Mouse (Mus musculus) heart, postnatal 10 days (tissue): ENCODE measurements around the gene Lasp1. TPM values are rescaled to one million over a fixed set of nuclear protein-coding genes. Genes with fewer than 3 reads are reported as not detected.
A peak's percentile ranks its signal among the peaks of the same experiment; 100 is the strongest.
"Not testable (repeated sequence)": the region's sequence is repeated elsewhere in the genome, so short reads cannot be mapped to it uniquely, and the experiment has no call there.

Experiments used
- DNase-seq, 2 experiments: peaks; one replicate each; pipeline ENCODE4 v3.0.0; 2021
- intact Hi-C: fragments of 180-260 bp; cut with DNase I; formaldehyde crosslinking; loops from one replicate; pipeline ENCODE4 v1.15.1; 2025
- total RNA-seq, 2 experiments: library from RNA; stranded (reverse); gene quantifications; 2 replicates each; pipeline ENCODE4 v1.2.3; 2021

Lasp1 gene
- total RNA-seq, 2 experiments from 2014 or later: 74.9 to 76.4 TPM

- intact Hi-C loops: no loop called here
- peak; percentile 46 to 50 for DNase-seq
These were observed 51.6 kb downstream of the Lasp1 start for GRCm38 (mm10) chr11:97850367-97850766.

DNA sequence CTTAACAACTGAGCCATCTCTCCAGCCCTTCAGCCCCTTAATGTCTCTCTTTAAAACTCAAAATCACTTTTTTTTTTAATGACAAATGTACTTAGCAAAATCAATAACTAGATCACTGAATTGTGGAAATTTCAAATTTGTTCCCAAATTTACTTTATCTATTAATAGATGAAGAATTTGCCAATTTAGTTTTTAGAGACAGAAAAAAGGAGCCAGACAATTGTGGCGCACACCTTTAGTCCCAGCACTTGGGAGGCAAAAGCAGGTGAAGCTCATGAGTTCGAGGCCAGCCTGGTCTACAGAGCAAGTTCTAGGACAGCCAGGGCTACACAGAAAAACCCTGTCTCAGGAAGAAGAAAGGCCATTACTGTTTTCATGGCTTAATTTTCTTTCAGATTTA is 52.8 kb downstream of the Lasp1 start:
- intact Hi-C loops: no loop called here
- DNase-seq: no peak

DNA sequence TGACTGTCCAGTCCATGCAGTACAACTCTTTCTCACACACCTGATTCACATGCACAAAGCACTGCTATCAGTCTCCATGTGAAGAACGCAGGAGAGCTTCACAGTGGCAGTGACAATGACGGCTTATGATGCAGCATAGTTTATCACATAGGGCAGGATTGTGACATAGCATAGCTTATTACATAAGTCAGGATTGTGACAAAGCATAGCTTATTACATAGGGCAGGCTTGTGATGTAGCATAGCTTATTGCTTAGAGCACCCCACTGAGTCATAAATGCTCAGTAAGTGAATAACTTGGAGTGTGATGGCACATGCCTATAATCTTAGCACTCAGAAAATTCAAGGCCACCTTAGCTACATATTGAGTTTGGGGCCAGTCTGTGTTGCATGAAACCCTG is 56.7 kb downstream of the Lasp1 start:
- DNase-seq: no peak
- intact Hi-C loops: no loop called here

- intact Hi-C loops: no loop called here
- DNase-seq: no peak
These were observed 63.3 kb downstream of the Lasp1 start for GRCm38 (mm10) chr11:97862148-97862547.

GRCm38 (mm10) chr11:97865421-97865820 is 66.6 kb downstream of the Lasp1 start:
- intact Hi-C loops: no loop called here

GRCm38 (mm10) chr11:97866091-97866888 is 67.5 kb downstream of the Lasp1 start:
- intact Hi-C loops: no loop called here
- no peak for DNase-seq

More at GRCm38 (mm10) chr11:97865421-97865820, 66.6 kb downstream of the Lasp1 start:
- DNase-seq: no peak

- intact Hi-C loops: no loop called here
- no peak for DNase-seq
These were observed 68.8 kb downstream of the Lasp1 start for GRCm38 (mm10) chr11:97867591-97867990.

GRCm38 (mm10) chr11:97872378-97872777 is 73.6 kb downstream of the Lasp1 start:
- DNase-seq, intact Hi-C loops: not testable (repeated sequence)

GRCm38 (mm10) chr11:97874396-97874795 is 75.6 kb downstream of the Lasp1 start:
- DNase-seq: no peak
- intact Hi-C loops: no loop called here

- DNase-seq: no peak
- intact Hi-C loops: no loop called here
These were observed 78.5 kb downstream of the Lasp1 start for GRCm38 (mm10) chr11:97877341-97877740.

DNA sequence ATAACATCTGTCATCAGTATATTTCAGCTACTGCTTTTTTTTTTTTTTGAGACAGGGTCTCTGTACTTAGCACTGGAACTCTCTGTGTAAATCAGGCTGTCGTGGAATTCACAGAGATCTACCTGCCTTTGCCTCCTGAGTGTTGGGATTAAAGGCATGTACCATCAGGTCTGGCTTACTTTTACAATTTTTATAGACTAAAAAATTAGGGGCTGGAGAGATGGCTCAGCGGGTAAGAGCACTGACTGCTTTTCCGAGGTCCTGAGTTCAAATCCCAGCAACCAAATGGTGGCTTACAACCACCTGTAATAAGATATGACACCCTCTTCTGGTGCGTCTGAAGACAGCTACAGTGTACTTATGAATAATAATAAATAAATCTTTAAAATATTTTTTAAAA is 81.6 kb downstream of the Lasp1 start:
- intact Hi-C loops: loop anchor here (5.0 kb wide), 2 partner anchors 38 to 178 kb away; partner anchors contain the start of genes B230217C12Rik, Pcgf2 and Psmb3
- no peak for DNase-seq

DNA sequence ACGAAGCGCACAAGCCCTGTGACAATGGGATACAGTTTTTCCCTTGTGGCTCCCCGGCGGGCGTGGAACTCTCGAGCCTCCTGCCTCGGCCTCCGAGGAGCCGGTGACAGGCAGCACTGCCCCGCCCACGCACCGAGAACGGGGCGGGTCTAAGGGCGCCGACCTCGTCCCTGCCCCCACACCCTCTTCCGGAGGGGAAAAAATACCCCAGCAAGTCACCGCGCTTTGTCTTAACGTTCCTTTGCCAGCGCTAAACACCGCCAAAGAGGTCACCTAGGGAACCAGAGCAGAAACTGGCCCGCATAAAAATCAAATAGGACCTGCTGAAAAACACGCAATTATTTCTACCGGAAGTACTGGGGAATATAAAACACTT is 84.7 kb downstream of the Lasp1 start:
- peak; percentile 65 to 78 for DNase-seq
- intact Hi-C loops: loop anchor here (5.0 kb wide), 2 partner anchors 41 to 181 kb away; partner anchors contain the start of genes B230217C12Rik, Pcgf2 and Psmb3

- intact Hi-C loops: loop anchor here (2.0 to 5.0 kb wide), 3 partner anchors 42 to 182 kb away; partner anchors contain the start of genes B230217C12Rik, Lasp1, Pcgf2 and Psmb3
These were observed 85.3 kb downstream of the Lasp1 start, which contains the start of gene Fbxo47 for GRCm38 (mm10) chr11:97883918-97884600. Gene Fbxo47, minus strand, starts transcription at chr11:97884154.

DNA sequence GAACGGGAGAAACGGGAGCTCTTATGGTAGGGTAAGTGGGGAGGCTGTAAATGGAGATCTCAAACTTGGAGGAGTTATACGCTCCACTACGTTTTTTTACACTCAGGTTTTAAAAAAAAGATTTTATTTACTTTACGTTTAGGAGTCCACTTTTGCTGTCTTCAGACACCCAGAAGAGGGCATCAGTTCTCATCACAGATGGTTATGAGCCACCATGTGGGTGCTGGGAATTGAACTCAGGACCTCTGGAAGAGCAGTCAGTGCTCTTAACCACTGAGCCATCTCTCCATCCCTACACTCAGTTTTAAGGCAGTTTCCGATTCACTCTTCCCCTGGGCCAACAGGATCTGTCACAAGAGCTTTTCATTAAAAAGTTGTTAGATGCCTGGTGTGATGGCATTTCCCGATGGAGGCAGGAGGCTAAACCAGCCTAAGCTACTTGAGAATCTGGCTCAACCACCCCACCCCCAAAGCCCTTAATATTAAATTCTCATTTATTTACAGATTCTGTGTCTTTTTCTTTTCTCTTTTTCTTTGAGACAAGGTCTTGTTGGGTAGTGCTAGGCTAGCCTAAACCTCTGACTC is 85.9 kb downstream of the Lasp1 start:
- DNase-seq: no peak
- intact Hi-C loops: loop anchor here (2.0 to 5.0 kb wide), 3 partner anchors 42 to 182 kb away; partner anchors contain the start of genes B230217C12Rik, Lasp1, Pcgf2 and Psmb3

More at GRCm38 (mm10) chr11:97883918-97884600, 85.3 kb downstream of the Lasp1 start, which contains the start of gene Fbxo47:
- DNase-seq: peak; percentile 98

DNA sequence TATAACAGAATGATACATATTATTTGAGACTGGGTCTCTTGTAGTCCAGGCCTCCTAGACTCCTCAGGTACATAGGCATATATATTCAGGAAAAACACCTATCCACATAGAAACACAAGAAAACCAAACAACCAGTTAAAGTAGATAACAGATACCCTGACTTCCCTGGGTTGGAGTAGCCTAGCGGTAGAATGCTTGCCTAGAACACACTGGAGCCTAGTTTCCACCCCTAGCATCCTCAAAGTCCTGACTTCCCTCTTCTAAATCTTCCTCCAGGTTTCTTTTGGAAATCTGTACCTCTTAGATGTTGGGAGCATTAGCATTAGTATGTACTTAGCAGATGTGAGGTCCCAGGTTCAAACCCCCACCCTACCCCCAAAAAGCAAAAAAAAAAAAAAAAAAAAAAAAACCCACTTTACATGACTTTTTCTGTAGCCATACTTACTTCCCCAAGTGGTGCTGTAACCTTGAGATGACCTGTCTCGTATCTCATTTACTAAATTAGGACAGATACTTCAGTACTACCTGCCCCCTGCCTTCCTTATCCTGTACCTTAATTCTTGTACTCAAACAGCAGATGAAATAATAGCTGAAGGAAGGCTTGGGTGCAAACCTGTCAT is 86.6 kb downstream of the Lasp1 start:
- no peak for DNase-seq
- intact Hi-C loops: loop anchor here (2.0 kb wide), 1 partner anchor 87 kb away; the partner anchor contains the start of gene Lasp1

Other genes with a start within 250 kb of the Lasp1 start
- gene Srcin1, start 222.8 kb upstream of the Lasp1 start, total RNA-seq: under 1 TPM; 0.19 to 0.20 TPM
- gene Epop, start 169.3 kb upstream of the Lasp1 start, total RNA-seq: 1 to 10 TPM in 1 of 2 experiments, under 1 TPM in 1; 0.57 to 1.0 TPM
- gene Mllt6, start 135.6 kb upstream of the Lasp1 start, total RNA-seq: 10 to 100 TPM; 55.8 to 61.7 TPM
- 100 to 1,000 TPM; 120 TPM for gene Cisd3, start 113.2 kb upstream of the Lasp1 start, total RNA-seq
- 10 to 100 TPM; 21.4 to 21.7 TPM for gene Pcgf2, start 98.5 kb upstream of the Lasp1 start, total RNA-seq
- 100 to 1,000 TPM; 184 to 186 TPM for gene Psmb3, start 95.6 kb upstream of the Lasp1 start, total RNA-seq
- gene Pip4k2b, start 54.3 kb upstream of the Lasp1 start, total RNA-seq: 10 to 100 TPM; 19.4 to 26.7 TPM
- 10 to 100 TPM; 10.8 to 11.8 TPM for gene Cwc25, start 32.4 kb upstream of the Lasp1 start, total RNA-seq
- gene 1700001P01Rik, start 23.1 kb upstream of the Lasp1 start, total RNA-seq: not detected
- gene Rpl23, start 16.6 kb upstream of the Lasp1 start, total RNA-seq: 100 to 1,000 TPM; 677 to 703 TPM
- gene B230217C12Rik, start 41.8 kb downstream of the Lasp1 start, total RNA-seq: 1 to 10 TPM in 1 of 2 experiments, under 1 TPM in 1; 0.84 to 1.0 TPM
- gene Fbxo47, start 85.2 kb downstream of the Lasp1 start, total RNA-seq: under 1 TPM; 0.55 to 0.69 TPM
- gene Plxdc1, start 187.4 kb downstream of the Lasp1 start, total RNA-seq: 1 to 10 TPM; 4.8 to 6.9 TPM
- 1 to 10 TPM; 1.6 to 1.7 TPM for gene Arl5c, start 197.2 kb downstream of the Lasp1 start, total RNA-seq
- gene Cacnb1, start 224.0 kb downstream of the Lasp1 start, total RNA-seq: 1 to 10 TPM; 7.4 to 8.0 TPM
- gene Rpl19, start 227.7 kb downstream of the Lasp1 start, total RNA-seq: 100 to 1,000 TPM; 713 to 718 TPM